Mouse (Mus musculus) olfactory bulb, adult 2 months (tissue): Measurements from ENCODE around the gene Fndc1.

Experiments
- CTCF ChIP-seq: fragments of 200-500 bp; IDR thresholded peaks from 2 replicates; pipeline ENCODE4 v1.5.1; 2012; ENCODE audit warnings: low read depth, mild to moderate bottlenecking, low read length, moderate library complexity; ENCODE audit not compliant: insufficient read depth
- POLR2A ChIP-seq: fragments of 200-500 bp; IDR thresholded peaks from 2 replicates; pipeline ENCODE4 v1.6.1; 2012; ENCODE audit warnings: mild to moderate bottlenecking, low read depth, low read length, moderate library complexity; ENCODE audit not compliant: insufficient read depth

GRCm38 (mm10) chr17:7753383-7753782, 73.7 kb downstream of the Fndc1 start:
- TF ChIP-seq CTCF (no peak), POLR2A (no peak)
